Mouse (Mus musculus): ENCODE data around the gene Litaf. TPM values are rescaled to one million over a fixed set of nuclear protein-coding genes. Genes with fewer than 3 reads are reported as not detected.

Litaf gene
- polyA plus RNA-seq, 1 experiment from 2014 or later = 26.1 TPM

DNA sequence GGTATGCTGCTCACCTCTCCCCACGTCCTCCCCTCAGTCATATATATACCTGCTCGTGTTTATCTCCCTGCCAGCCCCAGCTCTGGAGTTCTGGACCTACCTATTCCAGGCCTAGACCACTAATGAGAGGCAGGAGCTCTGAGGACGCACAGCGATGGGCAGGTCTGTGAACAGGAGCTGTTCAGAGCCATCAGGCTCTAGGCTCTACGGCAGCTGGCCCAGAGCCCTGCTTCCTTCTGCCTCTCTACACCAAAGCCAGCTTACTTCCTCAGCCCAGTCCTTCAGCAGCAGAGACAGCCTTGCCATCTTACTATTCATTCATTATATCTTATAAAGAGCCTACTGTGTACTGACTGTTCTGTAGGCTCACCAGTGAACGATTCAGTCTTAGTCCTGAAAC lies 1.2 kb downstream of the Litaf start:
- 85% methylated on average over 6 of the region's 6 CpGs for WGBS
- Histone ChIP-seq H3K36me3 (no peaks in the 10 kb centered on the region), H3K27ac (replicated peaks) (no peak overlapping the region), H3K4me1 (peaks cover 57% of the 10 kb centered on the region), H3K9me3 (replicated peaks) (no peaks in the 10 kb centered on the region), H3K27me3 (replicated peaks) (no peaks in the 10 kb centered on the region), H3K4me2 (no peak overlapping the region), H3K4me3 (replicated peaks) (no peak overlapping the region), H3K9ac (replicated peaks) (no peak overlapping the region)
- no peak for ATAC-seq (ENCODE audit: low FRiP score)

DNA sequence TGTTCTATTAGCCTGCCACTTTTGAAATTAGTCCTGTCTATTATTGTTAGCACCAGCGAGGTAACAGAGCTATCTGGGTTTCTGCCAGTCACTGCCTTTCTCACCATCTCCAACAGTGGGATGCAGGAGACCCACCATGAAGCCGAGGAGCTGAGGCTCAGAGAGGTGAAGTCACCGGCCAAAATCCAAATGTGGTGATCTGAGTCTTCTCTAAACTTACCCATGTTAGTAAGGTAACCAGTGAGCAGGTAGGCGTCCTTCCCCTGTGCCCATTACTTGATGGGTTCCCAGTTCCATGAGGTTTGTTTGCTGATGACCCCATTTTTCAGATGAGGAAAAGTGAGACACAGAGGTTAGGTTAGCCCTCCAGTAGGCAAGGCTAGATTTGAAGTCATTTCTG lies 1.6 kb downstream of the Litaf start:
- H3K27me3 ChIP-seq (replicated peaks) = no peaks in the 10 kb centered on the region
- no peak overlapping the region for H3K27ac ChIP-seq (replicated peaks)
- WGBS = 88% methylated on average over 4 of the region's 4 CpGs
- no peak overlapping the region for H3K9ac ChIP-seq (replicated peaks)
- peaks cover 53% of the 10 kb centered on the region for H3K4me1 ChIP-seq
- H3K36me3 ChIP-seq = no peaks in the 10 kb centered on the region
- no peaks in the 10 kb centered on the region for H3K9me3 ChIP-seq (replicated peaks)
- H3K4me3 ChIP-seq (replicated peaks) = no peak overlapping the region
- ATAC-seq (ENCODE audit: low FRiP score) = no peak
- H3K4me2 ChIP-seq = no peak overlapping the region

DNA sequence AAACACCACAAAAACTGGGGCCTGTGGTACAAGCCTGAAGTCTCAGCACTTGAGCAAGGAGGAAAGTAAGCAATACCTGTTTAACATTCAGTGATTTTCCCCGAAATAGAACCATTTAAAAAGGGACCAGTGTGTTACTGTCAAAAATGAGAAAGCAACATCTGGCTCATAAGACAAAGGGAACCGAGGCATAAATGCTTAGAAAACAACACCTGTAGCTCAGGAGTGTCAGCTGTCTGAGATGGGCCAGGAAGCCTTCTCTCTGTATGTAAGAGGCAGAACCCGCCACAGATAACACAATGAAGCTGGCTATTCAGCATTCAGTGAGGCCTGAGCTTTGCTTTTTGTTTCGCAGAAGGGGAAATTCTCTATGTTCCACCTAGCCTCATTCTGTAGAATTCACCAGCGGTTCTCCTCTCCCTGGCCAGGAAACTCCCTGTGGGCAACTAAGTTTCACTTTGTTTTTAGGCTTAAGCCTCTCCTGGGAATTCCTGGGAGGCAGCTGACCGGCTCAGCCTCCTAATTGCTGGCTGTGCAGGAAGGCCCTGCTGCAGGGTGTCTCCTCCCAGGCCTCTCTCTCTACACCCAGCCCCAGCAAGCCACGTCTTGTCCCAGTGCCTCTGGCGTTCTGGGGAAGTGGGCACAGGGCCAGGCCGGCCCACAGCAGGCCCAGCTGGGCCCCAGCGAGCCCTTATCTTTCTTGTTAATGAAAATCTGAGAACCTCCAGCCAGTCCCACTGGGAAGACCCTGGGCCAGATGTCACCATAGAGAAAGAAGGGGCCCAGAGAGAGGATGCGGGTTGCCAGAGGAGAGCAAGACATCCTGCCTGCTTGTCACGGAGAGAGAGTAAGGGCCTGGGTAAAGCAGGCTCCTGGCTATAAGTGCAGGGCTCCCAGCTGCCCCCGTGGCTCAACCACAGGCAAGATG lies 2.9 kb downstream of the Litaf start:
- Histone ChIP-seq H3K9ac (replicated peaks) (no peak overlapping the region), H3K27me3 (replicated peaks) (no peaks in the 10 kb centered on the region), H3K4me1 (peaks cover 40% of the 10 kb centered on the region), H3K36me3 (no peaks in the 10 kb centered on the region), H3K4me3 (replicated peaks) (no peak overlapping the region), H3K4me2 (peak overlapping the region; percentile 1; the same call in 1 of the 2 replicates), H3K27ac (replicated peaks) (peak overlapping the region; percentile 38), H3K9me3 (replicated peaks) (no peaks in the 10 kb centered on the region)
- WGBS = 21% methylated on average over 13 of the region's 13 CpGs
- no peak for ATAC-seq (ENCODE audit: low FRiP score)

DNA sequence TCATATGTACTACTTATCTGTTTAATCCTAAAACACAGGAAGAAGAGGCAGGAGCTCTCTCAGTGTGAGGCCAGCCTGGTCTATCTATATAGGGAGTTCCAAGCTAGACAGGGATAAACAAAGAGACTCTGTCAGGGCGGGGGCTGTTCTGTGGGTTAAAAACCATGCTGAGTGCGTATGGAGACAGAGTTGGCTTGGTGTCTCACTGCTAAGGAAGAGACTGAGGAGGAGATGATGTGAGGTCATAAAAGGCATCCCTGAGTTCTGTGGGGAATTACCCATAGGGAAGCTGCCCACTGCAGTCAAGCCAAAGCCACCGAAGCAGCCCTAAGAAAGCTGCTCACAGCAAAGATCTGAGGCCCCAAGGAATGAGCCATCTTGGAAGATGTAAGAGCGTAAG lies 5.3 kb downstream of the Litaf start, which contains the start of gene Snn:
TSS of gene Snn (plus strand) at position 301 of the 400 bp plus-strand sequence.
- H3K4me3 ChIP-seq (replicated peaks) = no peak within 1 kb of the TSS
- no peaks in the 10 kb centered on the region for H3K27me3 ChIP-seq (replicated peaks)
- peaks cover 29% of the 10 kb centered on the region for H3K4me1 ChIP-seq
- H3K9ac ChIP-seq (replicated peaks) = no peak within 1 kb of the TSS
- H3K9me3 ChIP-seq (replicated peaks) = no peaks in the 10 kb centered on the region
- H3K36me3 ChIP-seq = no peaks in the 10 kb centered on the region
- no peak within 1 kb of the TSS for H3K27ac ChIP-seq (replicated peaks)
- 89% methylated on average over 4 of the region's 4 CpGs for WGBS
- H3K4me2 ChIP-seq = no peak within 1 kb of the TSS
- ATAC-seq (ENCODE audit: low FRiP score) = no peak

DNA sequence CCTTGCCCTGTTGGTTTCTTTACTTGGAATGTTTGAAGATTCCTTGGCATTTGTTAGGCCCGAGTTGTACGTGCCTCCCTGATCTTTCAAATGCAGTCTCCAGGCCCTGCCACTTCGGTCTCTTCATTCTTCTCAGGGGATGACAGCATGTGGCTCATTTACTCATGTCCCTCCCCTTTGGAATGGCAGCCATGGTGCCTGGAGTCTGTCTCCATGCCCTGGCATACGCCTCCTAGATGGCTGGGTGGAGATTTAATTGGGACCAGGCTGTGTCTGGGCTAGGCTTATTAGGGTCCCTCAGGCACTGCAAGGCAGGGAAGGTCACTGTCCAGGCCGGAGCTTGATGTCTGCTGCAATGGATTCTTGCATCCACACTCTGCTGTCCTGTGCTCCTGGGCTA lies 10.0 kb downstream of the Litaf start:
- Histone ChIP-seq H3K9me3 (replicated peaks) (no peaks in the 10 kb centered on the region), H3K27me3 (replicated peaks) (no peaks in the 10 kb centered on the region), H3K4me2 (no peak overlapping the region), H3K27ac (replicated peaks) (no peak overlapping the region), H3K4me1 (no peaks in the 10 kb centered on the region), H3K36me3 (no peaks in the 10 kb centered on the region), H3K9ac (replicated peaks) (no peak overlapping the region), H3K4me3 (replicated peaks) (no peak overlapping the region)
- 69% methylated on average over 5 of the region's 5 CpGs for WGBS
- no peak for ATAC-seq (ENCODE audit: low FRiP score)

DNA sequence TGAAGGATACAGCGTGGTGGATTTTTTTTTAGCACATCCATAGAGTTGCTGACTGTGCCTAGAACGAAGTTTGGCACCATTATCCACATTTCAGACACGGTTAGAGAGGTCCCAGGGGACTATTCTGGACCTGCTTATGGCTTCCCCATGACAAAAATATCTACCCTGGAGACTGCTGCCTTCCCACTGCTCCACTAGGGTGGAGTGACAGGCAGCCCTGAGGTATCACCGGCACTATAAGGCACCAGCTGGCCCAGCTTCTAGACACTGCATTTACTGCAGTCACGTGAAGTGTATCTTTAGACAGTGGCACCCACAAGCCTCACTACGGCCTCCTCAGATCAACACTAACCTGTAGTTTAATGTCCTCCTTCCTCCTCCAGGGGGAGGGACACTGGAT lies 11.1 kb downstream of the Litaf start:
- 73% methylated on average over 6 of the region's 6 CpGs for WGBS
- ATAC-seq (ENCODE audit: low FRiP score) = no peak

DNA sequence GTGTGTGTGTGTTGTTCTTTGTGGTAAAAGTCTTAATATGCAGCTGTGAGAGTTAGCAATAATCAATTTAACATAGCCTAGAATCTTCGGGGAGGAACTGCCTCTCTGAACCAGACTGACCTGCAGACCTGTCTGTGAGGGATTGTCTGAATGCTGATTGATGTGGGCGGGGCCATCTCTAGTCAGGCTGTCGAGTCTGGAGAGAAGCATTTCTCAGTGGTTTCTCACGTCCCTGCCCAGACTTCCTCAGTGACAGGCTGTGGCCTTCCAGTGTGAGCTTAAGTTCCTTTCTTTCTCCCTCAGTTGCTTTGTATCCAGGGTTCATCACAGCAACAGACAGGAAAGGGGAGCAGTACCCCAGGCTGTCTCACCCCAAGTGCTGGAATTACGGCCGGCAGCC lies 11.5 kb downstream of the Litaf start:
- no peak overlapping the region for H3K9ac ChIP-seq (replicated peaks)
- no peaks in the 10 kb centered on the region for H3K9me3 ChIP-seq (replicated peaks)
- H3K4me3 ChIP-seq (replicated peaks) = no peak overlapping the region
- no peaks in the 10 kb centered on the region for H3K36me3 ChIP-seq
- no peak overlapping the region for H3K4me2 ChIP-seq
- 66% methylated on average over 6 of the region's 6 CpGs for WGBS
- H3K4me1 ChIP-seq = no peaks in the 10 kb centered on the region
- no peaks in the 10 kb centered on the region for H3K27me3 ChIP-seq (replicated peaks)
- H3K27ac ChIP-seq (replicated peaks) = no peak overlapping the region
- no peak for ATAC-seq (ENCODE audit: low FRiP score)

More for the DNA sequence above, 11.1 kb downstream of the Litaf start:
- no peak overlapping the region for H3K9ac ChIP-seq (replicated peaks)
- H3K4me2 ChIP-seq = no peak overlapping the region
- no peak overlapping the region for H3K27ac ChIP-seq (replicated peaks)
- H3K4me3 ChIP-seq (replicated peaks) = no peak overlapping the region
- H3K27me3 ChIP-seq (replicated peaks) = no peaks in the 10 kb centered on the region
- H3K36me3 ChIP-seq = no peaks in the 10 kb centered on the region
- H3K4me1 ChIP-seq = no peaks in the 10 kb centered on the region
- no peaks in the 10 kb centered on the region for H3K9me3 ChIP-seq (replicated peaks)

DNA sequence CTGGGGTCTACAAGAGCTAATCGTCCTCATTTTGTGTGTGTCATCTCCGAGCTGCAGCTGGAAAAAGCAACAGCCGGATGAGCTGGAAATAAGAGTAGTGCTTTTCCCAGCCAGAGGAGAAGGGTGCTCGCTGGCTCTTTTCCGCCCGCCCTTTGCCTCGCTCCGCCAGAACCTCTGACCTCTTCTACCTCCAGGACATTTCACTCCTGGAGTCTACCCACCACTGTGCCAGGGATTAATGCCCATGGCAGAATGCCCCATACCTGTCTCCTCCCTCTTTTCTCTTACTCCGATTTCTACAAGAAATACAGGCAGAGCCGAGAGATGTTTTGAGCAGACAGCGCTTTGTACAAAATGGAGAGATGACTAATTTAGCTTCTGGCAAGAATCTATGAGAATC lies 14.8 kb downstream of the Litaf start:
- Histone ChIP-seq H3K4me3 (replicated peaks) (no peak overlapping the region), H3K27ac (replicated peaks) (no peak overlapping the region), H3K9ac (replicated peaks) (no peak overlapping the region), H3K4me2 (no peak overlapping the region), H3K36me3 (no peaks in the 10 kb centered on the region), H3K27me3 (replicated peaks) (no peaks in the 10 kb centered on the region), H3K9me3 (replicated peaks) (no peaks in the 10 kb centered on the region), H3K4me1 (no peaks in the 10 kb centered on the region)
- 92% methylated on average over 11 of the region's 11 CpGs for WGBS
- no peak for ATAC-seq (ENCODE audit: low FRiP score)

DNA sequence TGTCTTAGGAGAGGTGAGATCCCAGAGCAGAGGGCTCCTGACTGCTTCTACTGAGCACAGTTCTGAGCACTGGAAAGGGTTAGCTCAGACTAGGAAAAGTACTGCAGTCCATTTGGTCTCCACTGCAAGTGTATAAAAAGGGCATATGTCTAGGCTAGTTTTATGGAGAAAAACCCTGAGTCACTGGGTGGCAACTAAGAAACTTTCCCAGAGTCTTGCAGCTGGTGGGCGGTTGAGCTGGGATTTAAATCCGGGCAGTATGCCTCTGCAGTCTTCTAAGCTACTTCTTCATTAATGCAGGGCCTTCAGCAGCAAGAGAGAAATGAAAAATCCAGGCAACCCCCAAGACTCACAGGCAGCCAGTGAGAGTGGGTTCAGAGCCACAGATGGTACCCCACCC lies 15.7 kb downstream of the Litaf start:
- Histone ChIP-seq H3K4me1 (no peaks in the 10 kb centered on the region), H3K4me3 (replicated peaks) (no peak overlapping the region), H3K9ac (replicated peaks) (no peak overlapping the region), H3K27me3 (replicated peaks) (no peaks in the 10 kb centered on the region), H3K36me3 (no peaks in the 10 kb centered on the region), H3K27ac (replicated peaks) (no peak overlapping the region), H3K4me2 (no peak overlapping the region), H3K9me3 (replicated peaks) (no peaks in the 10 kb centered on the region)
- no peak for ATAC-seq (ENCODE audit: low FRiP score)
- 87% methylated on average over 2 of the region's 2 CpGs for WGBS

DNA sequence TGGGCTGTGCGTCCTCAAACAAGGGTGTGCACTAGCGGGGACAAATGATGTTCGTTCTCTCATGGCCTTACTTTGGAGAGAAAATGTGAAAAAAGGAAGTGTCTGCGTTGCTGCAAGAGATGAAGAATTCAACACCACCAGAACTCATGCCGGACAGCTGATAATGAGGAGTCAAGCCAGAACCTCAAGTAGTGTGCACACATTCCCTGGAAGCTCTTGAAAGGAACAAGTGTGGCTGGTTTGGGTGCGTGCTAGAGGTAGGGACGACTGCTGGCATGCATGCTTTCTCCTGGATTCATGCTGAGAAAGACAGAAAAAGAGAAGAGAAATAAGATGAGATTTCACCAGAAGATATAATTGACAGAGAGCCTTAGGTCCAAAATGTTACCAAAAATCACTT lies 18.8 kb downstream of the Litaf start:
- 87% methylated on average over 7 of the region's 7 CpGs for WGBS
- H3K4me1 ChIP-seq = no peaks in the 10 kb centered on the region
- H3K4me3 ChIP-seq (replicated peaks) = no peak overlapping the region
- H3K9ac ChIP-seq (replicated peaks) = no peak overlapping the region
- no peaks in the 10 kb centered on the region for H3K9me3 ChIP-seq (replicated peaks)
- no peak overlapping the region for H3K4me2 ChIP-seq
- H3K27ac ChIP-seq (replicated peaks) = no peak overlapping the region
- no peak for ATAC-seq (ENCODE audit: low FRiP score)
- H3K27me3 ChIP-seq (replicated peaks) = no peaks in the 10 kb centered on the region
- no peaks in the 10 kb centered on the region for H3K36me3 ChIP-seq

DNA sequence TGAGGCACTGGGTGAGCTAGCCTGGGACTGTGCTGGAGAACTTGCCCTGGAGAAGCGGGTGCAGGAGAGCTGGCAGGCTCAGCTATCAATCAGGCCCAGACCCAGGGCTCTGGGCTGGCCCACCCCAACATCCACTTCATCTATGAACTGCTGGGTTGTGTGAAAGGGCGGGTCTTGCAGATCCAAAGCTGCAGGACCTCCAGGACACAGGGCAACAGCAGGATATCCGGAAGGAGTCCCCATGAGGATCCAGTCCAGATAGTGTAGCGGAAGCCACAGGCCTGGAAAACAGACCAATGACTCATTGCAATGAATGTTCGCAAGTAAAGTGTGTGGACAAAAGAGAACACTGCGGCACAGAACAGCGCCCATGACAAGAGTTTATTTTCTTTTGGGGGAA lies 19.5 kb downstream of the Litaf start:
- no peak overlapping the region for H3K4me2 ChIP-seq
- no peak overlapping the region for H3K9ac ChIP-seq (replicated peaks)

DNA sequence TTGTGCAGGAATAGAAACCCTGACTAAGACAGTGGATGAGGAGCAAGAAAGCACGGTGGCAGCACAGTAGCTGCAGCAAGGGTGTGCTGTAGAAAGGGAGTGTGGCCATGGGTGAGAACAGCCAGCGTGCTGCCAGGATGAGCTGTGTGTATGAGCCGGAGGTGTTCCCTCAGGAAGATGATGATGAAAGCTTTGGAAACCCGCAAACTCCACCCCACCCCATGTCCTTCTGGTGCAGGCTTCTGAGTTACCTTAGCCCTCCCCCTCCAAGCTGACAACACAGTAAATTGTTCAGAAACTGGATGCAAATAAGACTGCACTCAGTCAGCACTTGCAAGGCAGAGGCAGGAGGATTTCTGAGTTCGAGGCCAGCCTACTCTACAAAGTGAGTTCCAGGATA lies 22.7 kb downstream of the Litaf start:
- H3K4me1 ChIP-seq = no peaks in the 10 kb centered on the region
- no peak overlapping the region for H3K27ac ChIP-seq (replicated peaks)
- WGBS = 90% methylated on average over 5 of the region's 5 CpGs
- no peaks in the 10 kb centered on the region for H3K27me3 ChIP-seq (replicated peaks)
- no peak overlapping the region for H3K9ac ChIP-seq (replicated peaks)
- H3K4me2 ChIP-seq = no peak overlapping the region
- H3K4me3 ChIP-seq (replicated peaks) = no peak overlapping the region
- no peaks in the 10 kb centered on the region for H3K36me3 ChIP-seq
- no peak for ATAC-seq (ENCODE audit: low FRiP score)
- H3K9me3 ChIP-seq (replicated peaks) = no peaks in the 10 kb centered on the region

More for the DNA sequence above, 19.5 kb downstream of the Litaf start:
- no peaks in the 10 kb centered on the region for H3K27me3 ChIP-seq (replicated peaks)
- H3K9me3 ChIP-seq (replicated peaks) = no peaks in the 10 kb centered on the region
- no peak for ATAC-seq (ENCODE audit: low FRiP score)
- 91% methylated on average over 7 of the region's 7 CpGs for WGBS
- H3K4me3 ChIP-seq (replicated peaks) = no peak overlapping the region
- no peaks in the 10 kb centered on the region for H3K4me1 ChIP-seq
- H3K27ac ChIP-seq (replicated peaks) = no peak overlapping the region
- H3K36me3 ChIP-seq = no peaks in the 10 kb centered on the region
